Mouse (Mus musculus) B cell, adult 2 months (primary cell): ENCODE data around the gene Inpp4b.
"Not testable (repeated sequence)": the region's sequence is repeated elsewhere in the genome, so short reads cannot be mapped to it uniquely, and the experiment has no call there.

Experiments used
- DNase-seq, 2 experiments: peaks; one replicate each; pipeline ENCODE4 v3.0.0; 2022

The Inpp4b gene

GRCm38 (mm10) chr8:82017792-82018191 is 675.4 kb downstream of the Inpp4b start:
- DNase-seq = no peak

- DNase-seq = no peak
Measured at GRCm38 (mm10) chr8:82027401-82027800, 685.0 kb downstream of the Inpp4b start.

GRCm38 (mm10) chr8:82028896-82029295 is 686.5 kb downstream of the Inpp4b start:
- peak; percentile 36 to 41 for DNase-seq

GRCm38 (mm10) chr8:82032035-82032434 is 689.7 kb downstream of the Inpp4b start:
- DNase-seq = not testable (repeated sequence)

- no peak for DNase-seq
Measured at GRCm38 (mm10) chr8:82054030-82054429, 711.7 kb downstream of the Inpp4b start.

- no peak for DNase-seq
Measured at GRCm38 (mm10) chr8:82067619-82068018, 725.3 kb downstream of the Inpp4b start.

- DNase-seq = no peak
Measured at GRCm38 (mm10) chr8:82079267-82079666, 736.9 kb downstream of the Inpp4b start.

- DNase-seq = not testable (repeated sequence)
Measured at GRCm38 (mm10) chr8:82086631-82087030, 744.3 kb downstream of the Inpp4b start.

- DNase-seq = no peak
Measured at GRCm38 (mm10) chr8:82090901-82091300, 748.5 kb downstream of the Inpp4b start.

- DNase-seq = no peak
Measured at GRCm38 (mm10) chr8:82093274-82093673, 750.9 kb downstream of the Inpp4b start.

- no peak for DNase-seq
Measured at GRCm38 (mm10) chr8:82104560-82104959, 762.2 kb downstream of the Inpp4b start.

- DNase-seq = no peak
Measured at GRCm38 (mm10) chr8:82106131-82106530, 763.8 kb downstream of the Inpp4b start.

GRCm38 (mm10) chr8:82150272-82150671 is 807.9 kb downstream of the Inpp4b start:
- no peak for DNase-seq

- DNase-seq = no peak
Measured at GRCm38 (mm10) chr8:82157928-82158327, 815.6 kb downstream of the Inpp4b start.
